Mouse (Mus musculus) c-Kit-positive CD71-positive TER-119-positive erythroid progenitor cells, embryonic 14.5 days (primary cell): ENCODE measurements around the gene Pkd2.

Experiments
- DNase-seq: peaks from one replicate; pipeline ENCODE4 v3.0.0-alpha.2; 2013; ENCODE audit warnings: low spot score

Gene Pkd2

GRCm38 (mm10) chr5:104465731-104466130, 6.5 kb downstream of the Pkd2 start:
- DNase-seq = no peak

- DNase-seq = no peak
Measured at GRCm38 (mm10) chr5:104466816-104467215, 7.6 kb downstream of the Pkd2 start.

- DNase-seq = no peak
Measured at GRCm38 (mm10) chr5:104468586-104468985, 9.3 kb downstream of the Pkd2 start.

- DNase-seq = no peak
Measured at GRCm38 (mm10) chr5:104470981-104471391, 11.7 kb downstream of the Pkd2 start.

GRCm38 (mm10) chr5:104472371-104472770, 13.1 kb downstream of the Pkd2 start:
- DNase-seq = peak; percentile 7

- no peak for DNase-seq
Measured at GRCm38 (mm10) chr5:104480367-104480766, 21.1 kb downstream of the Pkd2 start.

- DNase-seq = no peak
Measured at GRCm38 (mm10) chr5:104482856-104483255, 23.6 kb downstream of the Pkd2 start.

GRCm38 (mm10) chr5:104491561-104491960, 32.3 kb downstream of the Pkd2 start:
- DNase-seq = no peak

- DNase-seq = no peak
Measured at GRCm38 (mm10) chr5:104504883-104505282, 45.6 kb downstream of the Pkd2 start.

GRCm38 (mm10) chr5:104507829-104508194, 48.6 kb downstream of the Pkd2 start:
- DNase-seq = peak; percentile 8

- peak; percentile 68 for DNase-seq
Measured at GRCm38 (mm10) chr5:104508195-104508891, 49.1 kb downstream of the Pkd2 start, which contains the start of gene BC005561. TSS of gene BC005561 (plus strand) at chr5:104508352.

GRCm38 (mm10) chr5:104511211-104511610, 52.0 kb downstream of the Pkd2 start:
- no peak for DNase-seq

GRCm38 (mm10) chr5:104538612-104539011, 79.4 kb downstream of the Pkd2 start:
- no peak for DNase-seq

- DNase-seq = no peak
Measured at GRCm38 (mm10) chr5:104539331-104539730, 80.1 kb downstream of the Pkd2 start.
